Mouse (Mus musculus) ZHBTc4 (cell line): ENCODE measurements around the gene Lhfpl3.

Experiments used
- DNase-seq: peaks from one replicate; pipeline ENCODE4 v3.0.0-alpha.2; 2011; ENCODE audit warnings: low read depth, low spot score

The Lhfpl3 gene

DNA sequence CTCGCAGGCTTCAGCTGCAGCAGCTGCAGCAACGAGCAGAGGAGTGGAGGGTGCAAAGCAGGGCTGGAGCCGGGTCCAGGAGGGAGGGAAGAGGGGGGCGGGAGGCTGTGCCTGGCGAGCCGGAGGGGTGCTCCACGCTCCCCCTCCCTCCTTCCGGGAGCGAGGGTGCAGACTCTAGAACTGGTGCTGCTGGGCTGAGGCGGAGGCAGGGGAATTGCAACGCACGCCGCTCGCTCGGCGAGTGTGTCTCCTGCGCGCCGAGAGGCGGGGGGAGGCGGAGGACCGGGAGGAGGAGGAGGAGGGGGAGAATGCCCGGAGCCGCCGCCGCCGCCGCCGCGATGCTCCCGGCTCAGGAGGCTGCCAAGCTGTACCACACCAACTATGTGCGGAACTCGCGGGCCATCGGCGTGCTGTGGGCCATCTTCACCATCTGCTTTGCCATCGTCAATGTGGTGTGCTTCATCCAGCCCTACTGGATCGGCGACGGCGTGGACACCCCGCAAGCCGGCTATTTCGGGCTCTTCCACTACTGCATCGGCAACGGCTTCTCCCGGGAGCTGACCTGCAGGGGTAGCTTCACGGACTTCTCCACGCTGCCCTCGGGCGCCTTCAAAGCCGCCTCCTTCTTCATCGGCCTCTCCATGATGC is at the start of gene Lhfpl3:
Lhfpl3 (plus strand) TSS at position 175 of the 648 bp plus-strand sequence.
- DNase-seq: peak; percentile 52

- DNase-seq: peak; percentile 55
These were observed 39.6 kb upstream of the Lhfpl3 start for GRCm38 (mm10) chr5:22706271-22706670.

DNA sequence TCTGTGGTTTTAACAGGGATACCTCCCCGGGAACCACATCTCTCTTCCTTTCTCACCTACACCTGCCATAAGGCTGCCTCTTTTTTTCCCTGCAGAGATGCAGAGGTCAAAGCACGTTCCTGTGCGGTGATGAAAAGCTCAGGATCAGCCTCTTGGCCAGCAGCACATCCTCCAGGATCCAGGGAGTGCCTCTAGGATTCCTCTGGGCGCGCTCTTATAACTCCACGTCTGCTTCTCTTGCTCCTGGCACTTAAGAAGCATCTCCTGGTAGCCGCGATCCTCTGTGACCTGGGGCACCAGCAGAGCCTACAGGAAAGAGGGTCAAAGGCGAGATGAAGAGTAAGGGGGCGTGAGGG is 352 bp upstream of the Lhfpl3 start:
- DNase-seq: no peak

DNA sequence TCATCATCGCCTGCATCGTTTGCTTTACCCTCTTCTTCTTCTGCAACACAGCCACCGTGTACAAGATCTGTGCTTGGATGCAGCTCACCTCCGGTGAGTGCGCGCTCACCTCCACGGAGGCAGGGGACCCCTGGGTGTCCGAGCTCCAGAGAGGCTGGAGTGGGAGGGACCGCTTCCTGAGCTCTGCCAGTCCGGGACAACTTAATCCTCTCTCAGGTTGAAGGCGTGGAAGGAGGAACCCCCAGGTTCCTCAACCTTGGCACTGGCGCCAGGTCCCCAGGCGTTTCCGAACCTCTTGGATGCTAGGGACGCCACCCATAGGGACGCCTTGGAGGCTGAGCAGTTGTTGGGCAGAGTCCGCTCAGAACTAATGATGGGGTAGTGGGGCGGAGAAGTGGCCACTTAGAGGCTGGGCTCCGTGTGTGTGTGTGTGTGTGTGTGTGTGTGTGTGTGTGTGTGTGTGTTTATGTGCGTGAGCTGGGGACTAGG is 718 bp downstream of the Lhfpl3 start:
- DNase-seq: peak; percentile 31

DNA sequence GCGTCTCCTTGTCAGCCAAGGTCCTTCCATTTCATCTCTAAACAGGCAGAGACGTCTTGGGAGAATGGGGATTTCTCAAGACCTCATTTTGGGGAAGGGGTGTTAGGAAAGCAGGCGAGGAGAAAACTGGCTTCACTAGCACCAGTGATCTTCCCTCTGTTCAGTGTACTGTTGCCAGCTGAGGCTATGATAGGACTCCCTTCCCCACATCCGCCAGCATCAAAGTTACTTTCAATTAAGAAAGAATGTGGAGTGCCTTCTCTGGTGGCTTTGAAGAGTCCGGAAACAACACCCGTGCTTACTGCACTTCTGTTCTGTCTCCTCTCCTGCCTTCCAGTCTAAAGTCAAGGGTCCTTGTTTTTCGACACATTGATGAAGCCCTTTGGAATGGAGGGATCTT is 1.4 kb downstream of the Lhfpl3 start:
- DNase-seq: no peak

- no peak for DNase-seq
These were observed 11.4 kb downstream of the Lhfpl3 start for GRCm38 (mm10) chr5:22757261-22757660.

- no peak for DNase-seq
These were observed 24.9 kb downstream of the Lhfpl3 start for GRCm38 (mm10) chr5:22770726-22771125.

- no peak for DNase-seq
These were observed 49.5 kb downstream of the Lhfpl3 start for GRCm38 (mm10) chr5:22795361-22795760.

DNA sequence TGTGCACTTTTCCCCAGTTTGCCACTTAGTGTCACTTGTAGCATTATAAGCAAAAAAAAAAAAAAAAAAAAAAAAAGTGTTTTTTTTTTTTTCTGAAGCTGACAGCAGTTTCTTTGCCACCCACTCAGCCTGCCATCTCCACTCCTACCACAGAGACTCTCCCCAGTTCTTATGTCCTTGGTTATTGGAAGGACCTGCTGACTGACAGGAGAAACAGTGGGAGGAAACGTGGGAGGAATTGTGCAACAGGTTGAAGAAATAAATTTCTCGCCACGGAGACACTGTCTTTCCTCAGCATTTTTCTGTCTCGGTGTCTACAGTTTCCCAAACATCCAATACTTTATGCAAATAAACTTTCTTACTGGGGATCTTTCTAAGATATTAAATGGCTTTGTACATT is 67.6 kb downstream of the Lhfpl3 start:
- DNase-seq: no peak

DNA sequence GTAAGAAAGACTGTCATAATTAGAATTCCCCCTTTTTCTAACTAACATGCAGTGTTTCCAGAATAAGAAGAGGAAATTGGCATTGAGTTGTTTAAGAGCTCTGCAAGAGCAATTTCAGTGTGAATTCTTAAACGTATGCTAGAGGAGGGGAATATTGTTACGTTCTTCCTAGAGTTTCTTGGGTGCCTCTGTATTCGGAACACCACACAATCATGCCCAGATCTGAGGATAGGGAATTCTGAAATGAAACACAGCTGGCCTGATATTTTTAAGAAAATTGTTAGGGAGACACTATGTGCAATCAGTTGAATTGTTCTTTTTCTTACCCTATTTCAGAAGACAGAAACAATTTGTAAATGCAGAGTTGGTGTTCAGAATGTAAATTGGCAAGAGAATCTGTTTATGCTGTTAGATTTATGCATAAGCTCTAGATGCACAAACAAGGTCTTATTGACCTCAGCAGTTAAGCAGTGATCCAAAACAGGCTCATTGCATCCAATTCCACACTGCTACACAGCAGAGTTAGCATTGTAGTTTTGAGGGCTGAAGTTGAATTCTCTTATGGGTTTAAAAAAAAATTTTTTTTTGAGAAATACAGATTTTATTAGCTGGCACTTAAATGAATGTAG is 84.1 kb downstream of the Lhfpl3 start:
- DNase-seq: no peak

DNA sequence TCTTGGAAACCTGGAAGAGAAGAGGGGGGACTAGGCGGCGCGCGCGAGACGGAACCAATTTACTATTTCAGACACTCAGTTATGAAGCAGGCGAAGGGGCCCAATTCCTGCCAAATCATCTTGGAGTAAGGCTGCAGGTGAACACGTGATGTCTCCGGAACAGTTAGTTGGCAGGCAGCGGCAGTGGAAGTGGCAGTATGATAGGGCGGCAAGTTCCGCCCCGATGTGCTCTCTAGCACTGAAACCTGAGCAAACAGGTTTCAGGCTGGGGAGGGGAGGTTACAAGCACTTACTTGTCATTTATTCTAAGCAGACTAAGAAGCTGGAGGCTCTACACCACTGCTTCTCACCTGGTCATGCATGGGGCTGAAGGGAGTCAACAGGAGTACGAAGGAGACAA is 105.7 kb downstream of the Lhfpl3 start:
- DNase-seq: peak; percentile 70

- DNase-seq: no peak
These were observed 107.6 kb downstream of the Lhfpl3 start for GRCm38 (mm10) chr5:22853503-22853902.

- DNase-seq: no peak
These were observed 110.6 kb downstream of the Lhfpl3 start for GRCm38 (mm10) chr5:22856480-22856879.

GRCm38 (mm10) chr5:22861399-22861798 is 115.5 kb downstream of the Lhfpl3 start:
- DNase-seq: peak; percentile 56

- DNase-seq: no peak
These were observed 123.2 kb downstream of the Lhfpl3 start for GRCm38 (mm10) chr5:22869031-22869430.

GRCm38 (mm10) chr5:22872417-22872816 is 126.6 kb downstream of the Lhfpl3 start:
- no peak for DNase-seq

DNA sequence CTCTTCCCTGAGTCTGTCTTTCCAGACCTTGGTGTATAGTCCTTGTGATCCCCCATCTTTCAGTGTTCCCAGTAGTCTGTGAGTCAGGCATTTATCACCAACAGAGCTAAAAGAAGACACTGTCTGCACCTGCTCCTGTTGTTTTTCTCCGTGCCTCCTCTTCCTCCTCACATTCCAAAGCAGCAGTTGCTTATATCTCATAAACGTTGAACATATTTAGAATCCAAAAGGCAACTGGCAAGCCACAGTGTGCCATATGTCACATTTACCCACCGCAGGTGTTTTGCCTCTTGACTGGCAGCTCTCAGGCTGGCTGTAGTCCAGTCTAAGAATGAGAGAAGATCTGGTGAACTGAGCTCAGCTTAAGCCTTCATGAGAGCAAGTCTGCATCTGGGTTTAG is 142.5 kb downstream of the Lhfpl3 start:
- no peak for DNase-seq

GRCm38 (mm10) chr5:22889481-22889880 is 143.6 kb downstream of the Lhfpl3 start:
- DNase-seq: no peak

DNA sequence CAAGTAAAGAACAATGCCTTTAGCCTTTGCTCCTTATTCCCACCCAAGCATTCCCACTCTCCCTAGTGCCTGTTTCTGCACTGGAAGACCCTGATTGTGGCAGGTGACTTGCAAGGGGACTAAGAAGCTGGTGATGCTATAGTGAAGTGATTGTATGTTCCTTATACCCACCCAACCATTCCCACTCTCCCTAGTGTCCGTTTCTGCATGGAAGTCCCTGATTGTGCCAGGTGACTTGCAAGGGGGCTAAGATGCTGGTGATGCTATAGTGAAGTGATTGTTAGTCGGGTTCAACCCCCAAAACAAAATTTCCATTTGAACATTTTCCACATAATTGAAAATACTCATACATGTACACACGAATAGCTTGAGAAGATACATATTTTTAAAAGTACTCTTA is 151.4 kb downstream of the Lhfpl3 start:
- no peak for DNase-seq

DNA sequence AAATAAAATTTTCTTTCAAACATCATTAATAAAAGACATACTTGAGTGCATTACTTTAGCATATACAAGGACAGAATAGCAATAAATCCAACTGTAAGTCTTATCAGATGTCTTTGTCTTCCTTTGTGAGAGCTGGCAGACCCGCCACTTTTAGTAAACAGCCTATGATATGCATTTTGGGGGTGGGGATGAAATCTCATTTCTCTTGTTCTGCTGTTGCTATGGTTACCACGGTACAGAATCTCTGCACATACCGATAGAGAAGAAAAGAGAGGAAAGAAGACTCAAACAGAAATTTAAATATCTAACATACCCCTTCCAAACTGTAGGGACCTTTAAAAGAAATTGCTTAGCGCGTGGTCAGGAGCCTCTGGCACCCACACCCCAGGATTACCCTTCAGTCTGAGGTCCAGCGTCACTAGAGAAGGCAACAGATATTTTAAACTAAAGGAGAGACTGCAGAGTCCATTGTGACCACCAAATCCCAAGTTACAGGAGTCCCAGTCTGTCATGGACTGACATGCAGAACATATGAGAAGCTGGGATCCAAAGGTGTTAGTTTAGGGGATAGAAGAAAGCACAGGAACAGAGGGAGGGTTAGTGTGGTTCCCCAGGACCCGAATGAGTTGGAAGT is 151.9 kb downstream of the Lhfpl3 start:
- DNase-seq: no peak

DNA sequence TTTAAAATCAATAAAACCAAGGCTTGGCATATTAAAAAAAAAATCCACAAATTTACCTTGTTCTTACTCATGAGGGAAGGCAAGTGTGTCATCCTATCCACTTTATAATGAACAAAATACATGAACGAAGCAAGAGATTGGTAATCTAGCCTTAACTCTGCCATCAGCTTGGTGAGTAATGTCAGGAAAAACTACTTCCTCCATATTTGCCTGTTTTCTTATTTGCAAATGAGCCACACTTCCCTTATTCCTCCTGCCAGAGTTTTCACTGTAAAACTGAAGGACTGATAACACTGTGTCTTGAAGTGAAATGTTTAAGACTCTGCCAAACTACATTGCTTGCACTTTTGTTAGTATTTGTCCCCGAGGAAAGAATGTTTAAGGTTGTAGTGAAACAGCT is 152.7 kb downstream of the Lhfpl3 start:
- no peak for DNase-seq

DNA sequence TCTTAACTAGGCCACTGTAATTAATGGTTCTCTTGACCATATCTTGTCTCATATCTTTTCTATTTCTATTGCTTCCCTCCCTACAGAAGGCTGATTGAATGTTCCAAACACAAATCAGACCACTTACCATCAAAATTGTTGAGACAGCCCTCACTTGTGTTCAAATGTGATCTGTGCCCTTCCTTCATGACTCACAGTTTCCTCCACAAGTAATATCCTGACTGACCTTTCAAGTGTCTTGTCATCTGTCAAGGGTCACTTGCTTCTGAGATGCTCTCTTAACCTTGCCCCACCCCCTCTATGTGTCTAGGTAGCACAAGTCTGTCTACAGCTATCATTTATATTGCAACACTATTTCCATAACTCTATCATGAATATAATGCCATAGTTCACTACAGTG is 154.1 kb downstream of the Lhfpl3 start:
- DNase-seq: no peak

- DNase-seq: no peak
These were observed 171.3 kb downstream of the Lhfpl3 start for GRCm38 (mm10) chr5:22917197-22917596.
